25 mouse cellular contexts compared by ENCODE assay signal in the genomic region with DNA sequence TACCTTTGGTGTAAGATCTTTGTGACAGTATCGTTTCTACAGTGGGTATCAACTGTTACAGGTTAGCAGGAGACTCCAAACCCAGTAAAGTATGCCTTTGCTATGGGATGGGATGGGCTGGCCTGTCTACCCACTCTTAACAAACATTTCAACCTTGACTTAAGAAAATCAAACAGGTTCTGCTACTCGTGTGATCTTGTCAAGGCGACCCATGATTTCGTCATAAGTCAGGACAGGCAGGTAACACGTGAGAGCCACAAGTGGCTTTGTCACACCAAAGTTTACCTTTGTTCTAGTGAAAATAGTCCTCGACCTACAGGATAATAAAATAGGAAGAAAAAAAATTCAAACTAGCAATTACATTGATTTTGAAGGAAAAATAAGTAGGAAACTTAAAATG. TPM values are rescaled to one million over a fixed set of nuclear protein-coding genes. Genes with fewer than 3 reads are reported as not detected.
DNase-seq lines count a peak whose midpoint lies in the region; ATAC-seq and TF ChIP-seq lines count a peak whose summit lies in the region.
"Had no signal": no experiment of that assay in that cellular context is flagged by ENCODE, and none has a peak within 500 bp of the region (broad histone marks: within the 10 kb centered on the region; RNA-seq: fewer than 3 reads in every experiment).

No protein-coding gene starts in this region.

- intact Hi-C loops in heart, postnatal 10 days (cut with DNase I) = no loop called here

- peaks cover 5% of the 10 kb centered on the region; the same call in 1 of the 2 replicates for H3K4me1 ChIP-seq in testis, adult 2 months (ENCODE audit: control insufficient read depth, insufficient read depth, low read length)
- H3K4me1 ChIP-seq: embryonic facial prominence, embryonic 12.5 days had no signal

- H3K27ac ChIP-seq in testis, adult 2 months (ENCODE audit: control insufficient read depth, insufficient read depth, low read depth, low read length) = 0 out of 2 replicates have a peak overlapping the region, but pooled peaks have one; percentile 44
- H3K27ac ChIP-seq: embryonic facial prominence, embryonic 12.5 days; forebrain, embryonic 10.5 days; heart, embryonic 10.5 days; hindbrain, embryonic 13.5 days; hindbrain, postnatal 0 days had no signal

- TF ChIP-seq POLR2A in testis, adult 2 months (IDR thresholded peaks at IDR 0.05; ENCODE audit: control insufficient read depth, low read depth, low read length) = no peak

- H3K27me3 ChIP-seq in testis, adult 2 months (ENCODE audit: control insufficient read depth, insufficient read depth, low read length) = no peaks in the 10 kb centered on the region
- H3K27me3 ChIP-seq: CH12.LX; embryonic facial prominence, embryonic 12.5 days; hindbrain, embryonic 13.5 days had no signal

- DNase-seq in heart, adult 11 months = peak; percentile 25
- DNase-seq in heart, postnatal 10 days = no peak
- peak; percentile 31 to 45 for DNase-seq in lung, adult 18-20 months
- DNase-seq in lung, postnatal 4 days = no peak
- DNase-seq in testis, postnatal 14 days (ENCODE audit: low spot score) = no peak
- DNase-seq in urinary bladder, postnatal 25 days (ENCODE audit: low spot score) = no peak
- DNase-seq: adrenal gland, adult 2 months; adrenal gland, postnatal 25 days; cerebellum, adult 18-20 months; cerebellum, postnatal 10 days; embryo, embryonic 11 days; gastrocnemius, adult 2 months; gastrocnemius, postnatal 25 days; heart, adult 18-20 months; heart, postnatal 14 days had no signal

- H3K36me3 ChIP-seq in testis, adult 2 months (ENCODE audit: control insufficient read depth, insufficient read depth, low read length) = no peaks in the 10 kb centered on the region
- H3K36me3 ChIP-seq: embryonic facial prominence, embryonic 12.5 days; forebrain, embryonic 10.5 days; heart, embryonic 10.5 days; hindbrain, embryonic 13.5 days had no signal

- no peak for ATAC-seq in CD4-positive, CD25-positive, alpha-beta regulatory T cell, adult 4 months
- ATAC-seq: forebrain, embryonic 14.5 days; hindbrain, postnatal 0 days had no signal

- no peak for TF ChIP-seq CTCF in testis, adult 2 months (IDR thresholded peaks at IDR 0.05; ENCODE audit: control insufficient read depth, insufficient read depth, insufficient replicate concordance, low read depth, low read length)

- H3K4me3 ChIP-seq in testis, adult 2 months (ENCODE audit: control insufficient read depth, low read depth, low read length) = no peak overlapping the region
- H3K4me3 ChIP-seq: embryonic facial prominence, embryonic 12.5 days; forebrain, embryonic 10.5 days had no signal

RNA-seq across cellular contexts. Expression of a gene that starts 1.8 kb away (rescaled TPM):
- total RNA-seq in heart, postnatal 10 days (2021) = 10 to 100 TPM; 63.4 to 69.7 TPM
- 134 and 144 TPM in 2 replicates for polyA plus RNA-seq in testis, adult 2 months (2012; rRNA removed)
- polyA plus RNA-seq in CD4-positive, CD25-positive, alpha-beta regulatory T cell, adult 4 months (2017; shearing (Covaris generic)) = not detected

RNA-seq across cellular contexts. Expression of a gene that starts 49.5 kb away (rescaled TPM):
- 1 to 10 TPM; 1.6 to 2.5 TPM for total RNA-seq in heart, postnatal 10 days (2021)
- polyA plus RNA-seq in testis, adult 2 months (2012; rRNA removed) = 3.2 and 3.8 TPM in 2 replicates
- not detected for polyA plus RNA-seq in CD4-positive, CD25-positive, alpha-beta regulatory T cell, adult 4 months (2017; shearing (Covaris generic))
- total RNA-seq: CH12.LX; hematopoietic stem cell, adult 5-6 weeks had no signal

Comparison
In these comparisons a context has a peak if more than half of its experiments do, and no peak if none do; other contexts are left out.
1. DNase-seq: peak in heart, adult 11 months (single experiment) and lung, adult 18-20 months (2 of 2); none in heart, postnatal 10 days (0 of 2), lung, postnatal 4 days (0 of 2), testis, postnatal 14 days (single experiment) and urinary bladder, postnatal 25 days (single experiment).
2. RNA of a gene that starts 1.8 kb away (polyA plus RNA-seq): 134 to 144 TPM in testis, adult 2 months; not detected in CD4-positive, CD25-positive, alpha-beta regulatory T cell, adult 4 months; every median in the first group is over 100 times any median in the second.